Mouse (Mus musculus) CH12.LX (cell line): ENCODE results near the gene Nnat. TPM values are rescaled to one million over a fixed set of nuclear protein-coding genes. Genes with fewer than 3 reads are reported as not detected.

ENCODE experiments used
- DNase-seq: peaks from one replicate; pipeline ENCODE4 v3.0.0-alpha.2; 2013; ENCODE audit errors: extremely low read depth
- H3K27ac ChIP-seq: 2 replicates; pipeline ENCODE4 v1.5.1; 2012; ENCODE audit warnings: low read depth, mild to moderate bottlenecking, control low read depth, moderate library complexity; ENCODE audit not compliant: insufficient read depth
- H3K27me3 ChIP-seq: replicated peaks from 2 replicates; pipeline ENCODE3; 2012; ENCODE audit warnings: inconsistent platforms
- H3K36me3 ChIP-seq, 2 experiments: replicated peaks in 1 of 2; 2 replicates each; pipeline versions ENCODE3 to v1.6.1; 2012; ENCODE audit warnings: inconsistent platforms in 1 of 2, low read length in 1 of 2, mild to moderate bottlenecking in 1 of 2, mixed read lengths in 1 of 2, moderate library complexity in 1 of 2; ENCODE audit not compliant: control insufficient read depth in 1 of 2, insufficient read depth in 1 of 2
- H3K4me1 ChIP-seq, 2 experiments: 2 replicates each; pipeline ENCODE4 v1.6.1; 2012; ENCODE audit warnings: inconsistent platforms in 1 of 2, moderate library complexity in 1 of 2; ENCODE audit not compliant: insufficient read depth in 2 of 2, control insufficient read depth in 1 of 2
- H3K4me2 ChIP-seq: 2 replicates; pipeline ENCODE4 v1.6.1; 2012; ENCODE audit warnings: low read depth, mild to moderate bottlenecking, control low read depth; ENCODE audit not compliant: poor library complexity, insufficient read depth, severe bottlenecking
- H3K4me3 ChIP-seq, 3 experiments: fragments of 150-350 bp in 1 of 3; sonication (generic) in 1 of 3; replicated peaks in 1 of 3; 2 replicates each; pipeline versions ENCODE3 to v1.5.1; 2011 to 2012; ENCODE audit warnings: low read depth in 2 of 3, low read length in 2 of 3, mild to moderate bottlenecking in 2 of 3, moderate library complexity in 2 of 3, control low read depth in 1 of 3, improper control_type of control experiment in 1 of 3, inconsistent platforms in 1 of 3, mixed read lengths in 1 of 3; ENCODE audit not compliant: poor library complexity in 1 of 3
- H3K79me2 ChIP-seq: replicated peaks from 2 replicates; pipeline ENCODE4 v1.6.1; 2012; ENCODE audit warnings: mild to moderate bottlenecking, moderate library complexity; ENCODE audit not compliant: control insufficient read depth, poor library complexity, insufficient read depth, severe bottlenecking; ENCODE audit errors: extremely low read depth
- H3K9ac ChIP-seq: 2 replicates; pipeline ENCODE4 v1.6.1; 2012; ENCODE audit warnings: low read depth, mild to moderate bottlenecking, control low read depth, moderate library complexity; ENCODE audit not compliant: insufficient read depth
- H3K9me3 ChIP-seq: replicated peaks from 2 replicates; pipeline ENCODE3; 2012; ENCODE audit warnings: low read length, inconsistent platforms, mixed read lengths
- CHD1 ChIP-seq: IDR thresholded peaks from 2 replicates; pipeline ENCODE4 v1.6.1; 2012; ENCODE audit warnings: low read depth, low read length, improper control_type of control experiment, inconsistent platforms
- CTCF ChIP-seq, 2 experiments: IDR thresholded peaks in 1 of 2; conservative IDR thresholded peaks in 1 of 2; 2 replicates each; pipeline ENCODE4 v1.5.1; 2011 to 2012; ENCODE audit warnings: low read depth in 2 of 2, low read length in 2 of 2, improper control_type of control experiment in 1 of 2, inconsistent platforms in 1 of 2, mild to moderate bottlenecking in 1 of 2, moderate library complexity in 1 of 2
- EP300 ChIP-seq: IDR thresholded peaks from 2 replicates; pipeline ENCODE4 v1.6.1; 2011; ENCODE audit warnings: low read length, improper control_type of control experiment
- ETS1 ChIP-seq: conservative IDR thresholded peaks from 2 replicates; pipeline ENCODE4 v1.6.1; 2012; ENCODE audit warnings: low read depth, mild to moderate bottlenecking, inconsistent platforms, low read length, improper control_type of control experiment, moderate library complexity
- HCFC1 ChIP-seq: IDR thresholded peaks from 2 replicates; pipeline ENCODE4 v1.6.1; 2012; ENCODE audit warnings: low read depth, mild to moderate bottlenecking, inconsistent platforms, low read length, improper control_type of control experiment
- MXI1 ChIP-seq: IDR thresholded peaks from 2 replicates; pipeline ENCODE4 v1.6.1; 2011; ENCODE audit warnings: mild to moderate bottlenecking, low read depth, low read length, improper control_type of control experiment
- NELFE ChIP-seq: IDR thresholded peaks from 2 replicates; pipeline ENCODE4 v1.6.1; 2011; ENCODE audit warnings: low read depth, low read length, improper control_type of control experiment
- NRF1 ChIP-seq: IDR thresholded peaks from 2 replicates; pipeline ENCODE4 v1.6.1; 2014; ENCODE audit warnings: low read depth, mild to moderate bottlenecking, inconsistent platforms, low read length, improper control_type of control experiment, moderate library complexity
- RAD21 ChIP-seq: IDR thresholded peaks from 2 replicates; pipeline ENCODE4 v1.6.1; 2011; ENCODE audit warnings: low read depth, mild to moderate bottlenecking, low read length, improper control_type of control experiment, moderate library complexity
- RCOR1 ChIP-seq: conservative IDR thresholded peaks from 2 replicates; pipeline ENCODE4 v1.6.1; 2012; ENCODE audit warnings: low read depth, mild to moderate bottlenecking, inconsistent platforms, low read length, improper control_type of control experiment
- SIN3A ChIP-seq: IDR thresholded peaks from 2 replicates; pipeline ENCODE4 v1.6.1; 2012; ENCODE audit warnings: low read length, improper control_type of control experiment, inconsistent platforms
- SMC3 ChIP-seq: IDR thresholded peaks from 2 replicates; pipeline ENCODE4 v1.6.1; 2011; ENCODE audit warnings: low read depth, low read length, improper control_type of control experiment
- TCF12 ChIP-seq: IDR thresholded peaks from 2 replicates; pipeline ENCODE4 v1.6.1; 2014; ENCODE audit warnings: low read depth, mild to moderate bottlenecking, inconsistent platforms, low read length, improper control_type of control experiment
- UBTF ChIP-seq: IDR thresholded peaks from 2 replicates; pipeline ENCODE4 v1.6.1; 2012; ENCODE audit warnings: low read depth, mild to moderate bottlenecking, inconsistent platforms, low read length, improper control_type of control experiment, moderate library complexity
- ZC3H11A ChIP-seq: IDR thresholded peaks from 2 replicates; pipeline ENCODE4 v1.6.1; 2012; ENCODE audit warnings: low read depth, mild to moderate bottlenecking, inconsistent platforms, low read length, improper control_type of control experiment
- ZMIZ1 ChIP-seq: IDR thresholded peaks from 2 replicates; pipeline ENCODE4 v1.6.1; 2012; ENCODE audit warnings: low read depth, mild to moderate bottlenecking, inconsistent platforms, low read length, improper control_type of control experiment
- ZNF384 ChIP-seq: IDR thresholded peaks from 2 replicates; pipeline ENCODE4 v1.6.1; 2012; ENCODE audit warnings: low read depth, low read length, improper control_type of control experiment, inconsistent platforms
- dilution Hi-C: fragments of 300-500 bp; cut with MboI; formaldehyde crosslinking; loops from 2 replicates; pipeline ENCODE4 v1.14.3; 2020; ENCODE audit warnings: low sequenced_read_pairs; ENCODE audit not compliant: extremely low pct_unique_long_range_greater_than_20kb, extremely low pct_ligation_motif_present
- in situ Hi-C: fragments of 300-500 bp; cut with MboI; formaldehyde crosslinking; loops from 3 replicates; pipeline ENCODE4 v1.14.3; 2019; ENCODE audit warnings: low sequenced_read_pairs, low pct_ligation_motif_present, low pct_unique_long_range_greater_than_20kb, mixed read lengths
- polyA plus RNA-seq: library from polyadenylated mRNA; unstranded; fragments of >175 nt; gene quantifications from 2 replicates; pipeline ENCODE4 v1.2.1, GENCODE M21; 2012; ENCODE audit warnings: low read depth; ENCODE audit not compliant: insufficient read length
- total RNA-seq, 2 experiments: library from RNA; depleted of rRNA; stranded (reverse); fragments of 300-350 nt in 1 of 2; fragments of >200 nt in 1 of 2; gene quantifications; 2 replicates each; pipeline ENCODE4 v1.2.3; 2012 to 2014

The Nnat gene
- total and polyA plus RNA-seq, 3 experiments, result 0.76 to 0.84 TPM; not detected in 1

GRCm38 (mm10) chr2:157601435-157601839 lies 41.6 kb downstream of the Nnat start:
- no peak overlapping the region for H3K4me2 ChIP-seq
- H3K4me3 ChIP-seq, result no peak overlapping the region
- TF ChIP-seq SIN3A, result no peak
- TF ChIP-seq ZNF384, result no peak
- TF ChIP-seq RCOR1, result no peak
- TF ChIP-seq TCF12, result no peak
- TF ChIP-seq HCFC1, result no peak
- TF ChIP-seq ZMIZ1, result no peak
- TF ChIP-seq NRF1, result no peak
- no peak for TF ChIP-seq EP300
- TF ChIP-seq UBTF, result no peak
- TF ChIP-seq ETS1, result no peak
- no peak for TF ChIP-seq SMC3
- peaks cover 7 to 26% of the 10 kb centered on the region in 2 experiments for H3K4me1 ChIP-seq
- H3K36me3 ChIP-seq, result no peaks in the 10 kb centered on the region
- H3K27ac ChIP-seq, result no peak overlapping the region
- no peak overlapping the region for H3K9ac ChIP-seq
- dilution Hi-C loops, result no loop called here
- H3K9me3 ChIP-seq, result no peaks in the 10 kb centered on the region
- peaks cover 29% of the 10 kb centered on the region for H3K27me3 ChIP-seq
- no peak for DNase-seq
- H3K79me2 ChIP-seq, result peaks cover 5% of the 10 kb centered on the region; the same call in 1 of the 2 replicates
- in situ Hi-C loops, result no loop called here

DNA sequence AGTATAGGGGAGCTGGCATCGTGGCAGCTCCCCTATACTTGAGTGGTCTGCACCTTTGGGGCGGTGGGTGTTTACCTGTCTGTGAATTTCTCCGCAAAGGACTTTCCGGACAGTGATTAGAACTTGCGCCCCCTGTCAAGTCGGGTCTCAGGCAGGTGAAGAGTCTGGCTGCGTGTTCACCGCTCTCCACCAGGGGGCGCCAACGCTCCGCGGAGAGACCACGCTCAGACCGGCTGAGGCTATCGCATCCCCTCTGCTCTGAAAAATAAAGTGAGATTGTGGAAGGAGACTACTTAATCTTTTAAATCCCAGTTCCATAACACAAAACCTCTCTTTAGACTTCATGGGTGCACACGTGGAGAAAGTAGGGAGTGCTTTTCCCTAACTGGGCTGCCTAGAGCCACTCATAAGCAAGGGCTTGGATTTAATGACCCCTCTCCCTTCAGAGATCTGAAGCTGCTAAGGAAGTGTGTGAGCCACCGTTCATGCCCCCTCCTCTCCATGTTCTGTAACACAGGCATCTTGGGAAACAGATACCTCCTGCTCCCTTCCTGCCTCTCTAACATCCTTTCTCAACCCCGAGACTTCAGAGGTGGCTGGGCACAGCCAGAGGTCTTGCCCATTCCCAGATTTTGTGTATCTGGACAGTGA lies 45.3 kb downstream of the Nnat start:
- in situ Hi-C loops (no loop called here), dilution Hi-C loops (no loop called here)
- TF ChIP-seq ZC3H11A, result peak; percentile 18; the same call in 1 of the 2 replicates
- peak; percentile 84 for TF ChIP-seq SMC3
- peak; percentile 79 to 99 for TF ChIP-seq CTCF (conservative IDR thresholded peaks at IDR 0.05 in 1 of 2, IDR thresholded peaks at IDR 0.05 in 1 of 2; ENCODE audit: low read depth in 2 of 2, low read length in 2 of 2)
- no peak for TF ChIP-seq CHD1
- peak; percentile 96 for TF ChIP-seq RAD21
- no peak for TF ChIP-seq MXI1
- TF ChIP-seq NELFE, result peak; percentile 17; the same call in 1 of the 2 replicates
- Histone ChIP-seq H3K79me2 (no peaks in the 10 kb centered on the region), H3K9ac (no peak overlapping the region), H3K27ac (no peak overlapping the region), H3K4me1 (peaks cover 14 to 39% of the 10 kb centered on the region in 2 experiments), H3K9me3 (no peaks in the 10 kb centered on the region), H3K27me3 (peaks cover 33% of the 10 kb centered on the region), H3K4me2 (peak overlapping the region; percentile 12; the same call in 1 of the 2 replicates), H3K4me3 (no peak overlapping the region), H3K36me3 (no peaks in the 10 kb centered on the region)
- peak; percentile 64 for DNase-seq
